ENCODE assay signal across 8 mouse cellular contexts in genomic region chr10:8912706-8913275, GRCm38 (mm10). TPM values are rescaled to one million over a fixed set of nuclear protein-coding genes. Genes with fewer than 3 reads are reported as not detected.
DNase-seq lines count a peak whose midpoint lies in the region; ATAC-seq and TF ChIP-seq lines count a peak whose summit lies in the region.

No protein-coding gene starts in this region.

- no peak overlapping the region for H3K27ac ChIP-seq in midbrain, postnatal 0 days (ENCODE audit: low read depth, low read length)
- no peak overlapping the region for H3K27ac ChIP-seq in midbrain, embryonic 13.5 days
- H3K27ac ChIP-seq in lung, postnatal 0 days (ENCODE audit: low read length): peak overlapping the region; percentile 57; the same call in 1 of the 2 replicates
- no peak overlapping the region for H3K27ac ChIP-seq in forebrain, embryonic 13.5 days

- no peaks in the 10 kb centered on the region for H3K9me3 ChIP-seq in midbrain, postnatal 0 days (ENCODE audit: low read length)
- H3K9me3 ChIP-seq in midbrain, embryonic 13.5 days: no peaks in the 10 kb centered on the region
- H3K9me3 ChIP-seq in lung, postnatal 0 days (ENCODE audit: low read length): no peaks in the 10 kb centered on the region
- no peaks in the 10 kb centered on the region for H3K9me3 ChIP-seq in forebrain, embryonic 13.5 days (replicated peaks)

- H3K36me3 ChIP-seq in midbrain, postnatal 0 days (ENCODE audit: insufficient read depth, low read length): no peaks in the 10 kb centered on the region
- no peaks in the 10 kb centered on the region for H3K36me3 ChIP-seq in midbrain, embryonic 13.5 days
- no peaks in the 10 kb centered on the region for H3K36me3 ChIP-seq in lung, postnatal 0 days (ENCODE audit: insufficient read depth, low read length)
- no peaks in the 10 kb centered on the region for H3K36me3 ChIP-seq in forebrain, embryonic 13.5 days (ENCODE audit: poor library complexity, severe bottlenecking)

- no peak overlapping the region for H3K4me3 ChIP-seq in midbrain, postnatal 0 days (ENCODE audit: low read depth, low read length)
- no peak overlapping the region for H3K4me3 ChIP-seq in midbrain, embryonic 13.5 days (replicated peaks)
- H3K4me3 ChIP-seq in lung, postnatal 0 days (ENCODE audit: low read depth, low read length): no peak overlapping the region
- no peak overlapping the region for H3K4me3 ChIP-seq in forebrain, embryonic 13.5 days

- no peak overlapping the region for H3K9ac ChIP-seq in midbrain, postnatal 0 days (replicated peaks; ENCODE audit: low read length, poor library complexity, severe bottlenecking)
- no peak overlapping the region for H3K9ac ChIP-seq in midbrain, embryonic 13.5 days (replicated peaks)
- H3K9ac ChIP-seq in lung, postnatal 0 days (replicated peaks; ENCODE audit: low read depth): no peak overlapping the region
- H3K9ac ChIP-seq in forebrain, embryonic 13.5 days: no peak overlapping the region

- 80% methylated on average over 5 of the region's 5 CpGs for WGBS in midbrain, postnatal 0 days
- 82% methylated on average over 5 of the region's 5 CpGs for WGBS in midbrain, embryonic 13.5 days
- WGBS in lung, postnatal 0 days: 59% methylated on average over 5 of the region's 5 CpGs
- WGBS in forebrain, embryonic 13.5 days: 86% methylated on average over 5 of the region's 5 CpGs

- H3K27me3 ChIP-seq in midbrain, postnatal 0 days (ENCODE audit: insufficient read depth, low read length): no peaks in the 10 kb centered on the region
- no peaks in the 10 kb centered on the region for H3K27me3 ChIP-seq in midbrain, embryonic 13.5 days
- H3K27me3 ChIP-seq in lung, postnatal 0 days (replicated peaks; ENCODE audit: insufficient read depth, low read length): no peaks in the 10 kb centered on the region
- 0 out of 2 replicates have a peak, but pooled peaks cover 2% of the 10 kb centered on the region for H3K27me3 ChIP-seq in forebrain, embryonic 13.5 days

- DNase-seq in adrenal gland, adult 18-20 months (ENCODE audit: low spot score in 2 of 2): peak; percentile 25 to 35
- DNase-seq in adrenal gland, adult 8-10 months: no peak
- no peak for DNase-seq in midbrain, postnatal 0 days (ENCODE audit: low spot score)
- DNase-seq in lung, postnatal 0 days (ENCODE audit: low spot score): peak; percentile 65
- DNase-seq in thymus, postnatal 14 days: peak; percentile 44
- DNase-seq in ovary, postnatal 14 days (ENCODE audit: low spot score): no peak

- no peak for ATAC-seq in midbrain, postnatal 0 days (ENCODE audit: low FRiP score)
- no peak for ATAC-seq in midbrain, embryonic 13.5 days
- ATAC-seq in lung, postnatal 0 days: peak; percentile 75
- ATAC-seq in forebrain, embryonic 13.5 days: no peak

- no peaks in the 10 kb centered on the region for H3K4me1 ChIP-seq in midbrain, postnatal 0 days (ENCODE audit: insufficient read depth, low read length)
- H3K4me1 ChIP-seq in midbrain, embryonic 13.5 days (replicated peaks): no peaks in the 10 kb centered on the region
- H3K4me1 ChIP-seq in lung, postnatal 0 days (ENCODE audit: insufficient read depth, low read depth, low read length): peaks cover 2% of the 10 kb centered on the region; the same call in 1 of the 2 replicates
- H3K4me1 ChIP-seq in forebrain, embryonic 13.5 days: no peaks in the 10 kb centered on the region

- H3K4me2 ChIP-seq in midbrain, postnatal 0 days (ENCODE audit: low read depth, low read length, poor library complexity, severe bottlenecking): no peak overlapping the region
- no peak overlapping the region for H3K4me2 ChIP-seq in midbrain, embryonic 13.5 days (replicated peaks)
- no peak overlapping the region for H3K4me2 ChIP-seq in lung, postnatal 0 days (replicated peaks; ENCODE audit: low read depth, low read length)
- H3K4me2 ChIP-seq in forebrain, embryonic 13.5 days: no peak overlapping the region

- TF ChIP-seq EP300 in lung, postnatal 0 days (IDR thresholded peaks at IDR 0.05): peak; percentile 77

- peak; percentile 19; the same call in 1 of the 2 replicates for TF ChIP-seq CTCF in midbrain, postnatal 0 days (IDR thresholded peaks at IDR 0.05)
- peak; percentile 53 for TF ChIP-seq CTCF in lung, postnatal 0 days (IDR thresholded peaks at IDR 0.05)

RNA-seq across cellular contexts. Expression of gene Sash1, which starts 26.9 kb away (rescaled TPM):
- total RNA-seq in adrenal gland, adult 18-20 months (2021): 10 to 100 TPM; 35.1 to 83.4 TPM
- total RNA-seq in adrenal gland, adult 8-10 months (2022): 10 to 100 TPM; 24.4 to 37.2 (median 27.9) TPM
- total RNA-seq in midbrain, postnatal 0 days (2014; rRNA removed): 47.4 and 64.1 TPM in 2 replicates
- 4.0 and 5.0 TPM in 2 replicates for polyA plus RNA-seq in midbrain, postnatal 0 days (2015; fragmentation: Nextera tagmentation; extraction: Ambion mirVana)
- polyA plus RNA-seq in midbrain, embryonic 13.5 days (2015; fragmentation: Nextera tagmentation; extraction: Ambion mirVana): 3.2 and 4.5 TPM in 2 replicates
- polyA plus RNA-seq in lung, postnatal 0 days (2015; fragmentation: Nextera tagmentation; extraction: Ambion mirVana): 10.1 and 13.5 TPM in 2 replicates
- 2.5 and 3.3 TPM in 2 replicates for polyA plus RNA-seq in forebrain, embryonic 13.5 days (2015; fragmentation: Nextera tagmentation; extraction: Ambion mirVana)

Comparison
In these comparisons a context has a peak if more than half of its experiments do, and no peak if none do; other contexts are left out.
1. DNase-seq: peak in adrenal gland, adult 18-20 months (2 of 2), lung, postnatal 0 days (single experiment) and thymus, postnatal 14 days (single experiment); none in adrenal gland, adult 8-10 months (single experiment), midbrain, postnatal 0 days (single experiment) and ovary, postnatal 14 days (single experiment).